Comparison of ENCODE assay signal across 8 mouse cellular contexts in the genomic region with DNA sequence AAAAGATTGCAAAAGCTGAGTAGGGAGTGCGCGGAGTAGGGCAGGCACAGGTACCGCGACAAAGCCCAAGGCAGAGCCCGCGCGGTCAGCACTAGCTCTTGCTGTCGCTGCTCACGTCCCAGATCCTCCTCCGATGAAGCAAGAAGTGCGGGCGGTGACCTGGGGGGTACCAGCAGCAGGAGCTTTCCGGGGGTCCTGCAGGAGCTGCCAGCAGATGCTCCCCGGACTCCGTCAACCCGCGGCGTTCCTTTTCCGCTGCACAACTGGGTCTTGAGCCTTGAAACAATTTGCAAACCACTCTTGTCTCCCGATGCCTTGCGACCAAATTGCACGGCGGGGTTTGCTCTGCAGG. TPM values are rescaled to one million over a fixed set of nuclear protein-coding genes. Genes with fewer than 3 reads are reported as not detected.
DNase-seq lines count a peak whose midpoint lies in the region; ATAC-seq lines count a peak whose summit lies in the region.

No protein-coding gene starts in this region.

- peak overlapping the region; percentile 69 for H3K4me3 ChIP-seq in kidney, embryonic 16.5 days (ENCODE audit: low read length)

- H3K4me1 ChIP-seq in kidney, embryonic 16.5 days (ENCODE audit: insufficient read depth, low read length), result peaks cover 18% of the 10 kb centered on the region

- H3K27ac ChIP-seq in kidney, embryonic 16.5 days (ENCODE audit: low read length), result peak overlapping the region; percentile 96

- WGBS in kidney, embryonic 16.5 days, result 0% methylated on average over 23 of the region's 23 CpGs

- ATAC-seq in kidney, embryonic 16.5 days (ENCODE audit: low FRiP score, low TSS enrichment), result peak; percentile 39; the same call in 1 of the 2 replicates
- peak; percentile 29 for ATAC-seq in megakaryocyte-erythroid progenitor cell, adult 5-6 weeks (replicated peaks; ENCODE audit: low FRiP score, low TSS enrichment, poor library complexity, severe bottlenecking)

- peak; percentile 62 to 71 for DNase-seq in layer of hippocampus, postnatal 10 days (ENCODE audit: low spot score in 2 of 2)
- DNase-seq in layer of hippocampus, adult 9-10 months (ENCODE audit: low spot score), result no peak
- DNase-seq in adrenal gland, postnatal 36 days, result peak; percentile 48 to 64
- DNase-seq in gastrocnemius, postnatal 36 days, result peak; percentile 26 to 60
- DNase-seq in spleen, postnatal 14 days (ENCODE audit: low spot score in 2 of 2), result peak; percentile 16 to 21
- no peak for DNase-seq in c-Kit-positive CD71-positive TER-119-positive erythroid progenitor cells, embryonic 14.5 days (ENCODE audit: low spot score)

- H3K9me3 ChIP-seq in kidney, embryonic 16.5 days (ENCODE audit: low read length), result no peaks in the 10 kb centered on the region

- peak overlapping the region; percentile 74 for H3K4me2 ChIP-seq in kidney, embryonic 16.5 days (replicated peaks; ENCODE audit: low read depth, low read length)

- H3K36me3 ChIP-seq in kidney, embryonic 16.5 days (ENCODE audit: insufficient read depth, low read length), result no peaks in the 10 kb centered on the region

- peak overlapping the region; percentile 96 for H3K9ac ChIP-seq in kidney, embryonic 16.5 days (replicated peaks; ENCODE audit: low read length)

- H3K27me3 ChIP-seq in kidney, embryonic 16.5 days (ENCODE audit: insufficient read depth, low read length), result no peaks in the 10 kb centered on the region

- intact Hi-C loops in gastrocnemius, postnatal 36 days (cut with DNase I), result loop anchor here (5.0 to 10.0 kb wide), 7 partner anchors 111 to 696 kb away; no protein-coding TSS in a partner anchor

RNA-seq across cellular contexts. Expression of a gene that starts 0.5 kb away (rescaled TPM):
- 10 to 100 TPM; 71.6 to 72.5 TPM for total RNA-seq in layer of hippocampus, postnatal 10 days (2021)
- 10 to 100 TPM; 12.4 to 21.2 TPM for total RNA-seq in adrenal gland, postnatal 36 days (2021)
- 10 to 100 TPM; 13.7 to 19.0 TPM for total RNA-seq in gastrocnemius, postnatal 36 days (2021)
- polyA plus RNA-seq in kidney, embryonic 16.5 days (2015; fragmentation: Nextera tagmentation; extraction: Ambion mirVana), result 58.0 and 58.6 TPM in 2 replicates
- 55.7 and 71.0 TPM in 2 replicates for total RNA-seq in megakaryocyte-erythroid progenitor cell, adult 5-6 weeks (2014; fragmentation: Nextera tagmentation)
- total RNA-seq in megakaryocyte-erythroid progenitor cell, adult 5-6 weeks (2017), result 55.4 and 84.4 TPM in 2 replicates

Comparison
In these comparisons a context has a peak if more than half of its experiments do, and no peak if none do; other contexts are left out.
1. DNase-seq: peak in layer of hippocampus, postnatal 10 days (2 of 2), adrenal gland, postnatal 36 days (2 of 2), gastrocnemius, postnatal 36 days (2 of 2) and spleen, postnatal 14 days (2 of 2); none in layer of hippocampus, adult 9-10 months (single experiment) and c-Kit-positive CD71-positive TER-119-positive erythroid progenitor cells, embryonic 14.5 days (single experiment).